Mouse (Mus musculus): ENCODE measurements around the gene 1700125H20Rik.

DNA sequence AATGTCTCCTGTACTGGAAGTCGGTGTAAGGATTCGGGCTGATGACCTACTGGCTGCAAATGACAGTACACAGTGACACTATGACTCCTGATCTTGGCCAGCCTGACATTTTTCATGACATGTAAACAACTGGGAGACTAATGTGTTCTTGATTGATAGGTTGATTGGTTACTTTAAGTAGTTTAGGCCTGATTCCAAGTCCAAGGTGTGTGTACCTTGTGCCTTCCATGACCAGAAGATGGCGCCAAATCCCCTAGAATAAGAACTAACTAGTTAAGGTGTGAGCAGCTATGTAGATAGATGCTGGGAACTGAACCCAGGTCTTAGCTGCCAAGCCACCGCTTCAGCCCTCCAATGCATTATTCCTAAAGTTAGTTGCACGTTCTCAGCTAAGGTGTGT lies 13.9 kb downstream of the 1700125H20Rik start:
- TF ChIP-seq MAFK (IDR thresholded peaks at IDR 0.05; ENCODE audit: insufficient read depth, low read depth, low read length) (no peak), CHD2 (IDR thresholded peaks at IDR 0.05; ENCODE audit: low read depth, low read length) (no peak), HCFC1 (IDR thresholded peaks at IDR 0.05; ENCODE audit: borderline replicate concordance, insufficient read depth, low read length) (no peak), ZNF384 (IDR thresholded peaks at IDR 0.05; ENCODE audit: low read depth, low read length) (no peak)

Data from ES-E14 (cell line).